In the genomic region with DNA sequence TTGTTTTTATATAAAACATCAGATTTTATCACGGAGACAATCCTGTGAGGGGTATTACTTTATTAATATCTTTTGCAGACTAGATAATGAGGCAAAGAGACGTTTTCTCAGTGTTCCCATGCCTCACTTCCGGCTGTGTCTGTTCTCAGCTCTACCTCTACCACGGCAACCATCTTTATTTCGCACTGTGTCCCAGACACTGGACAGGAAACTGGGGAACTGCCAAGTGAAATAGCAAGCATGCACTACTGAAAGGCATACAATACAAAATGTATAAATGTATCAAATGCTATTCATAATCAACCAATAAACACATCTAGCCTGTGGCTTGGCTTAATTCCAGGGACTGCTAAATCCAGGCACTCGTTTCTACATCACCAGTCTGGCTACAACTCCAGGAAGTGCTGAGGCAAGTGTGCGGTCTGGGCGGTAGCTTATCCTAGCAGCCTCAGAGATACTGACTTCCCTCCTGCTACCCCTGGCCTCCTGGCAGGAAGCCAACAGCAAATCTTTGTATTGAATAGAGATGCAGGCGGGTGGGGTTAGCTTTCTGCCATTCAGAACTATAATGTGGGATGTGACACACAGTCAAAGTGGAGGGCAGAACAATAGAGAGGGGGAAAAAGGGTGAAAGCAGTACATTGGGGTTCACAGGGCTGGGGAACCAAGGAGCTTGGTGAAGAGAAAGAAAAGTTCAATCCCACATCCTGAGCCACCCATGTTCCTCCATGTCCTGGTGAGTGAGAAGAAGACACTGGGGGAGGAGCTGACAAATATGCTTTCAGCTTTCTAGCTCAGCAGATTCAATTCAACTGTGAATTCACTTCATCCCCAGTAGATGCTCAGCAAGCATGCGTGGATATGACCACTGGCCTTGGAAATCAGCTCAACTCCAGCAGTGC, we compare ENCODE assay signal across 8 mouse cellular contexts.
A peak's percentile ranks its signal among the peaks of the same experiment; 100 is the strongest.
DNase-seq lines count a peak whose midpoint lies in the region; ATAC-seq and TF ChIP-seq lines count a peak whose summit lies in the region.

No protein-coding gene starts in this region.

- no peaks in the 10 kb centered on the region for H3K36me3 ChIP-seq in ES-E14 (ENCODE audit: control insufficient read depth, insufficient read depth, low read length, poor library complexity, severe bottlenecking)
- no peaks in the 10 kb centered on the region for H3K36me3 ChIP-seq in hindbrain, embryonic 15.5 days
- H3K36me3 ChIP-seq in midbrain, embryonic 15.5 days (replicated peaks) = no peaks in the 10 kb centered on the region

- intact Hi-C loops in left cerebral cortex, postnatal 25 days (cut with DNase I) = no loop called here

- in situ Hi-C loops in ES-E14 (cut with MboI; ENCODE audit: low sequenced_read_pairs in 2 of 2, unreplicated experiment in 2 of 2) = no loop called here

- H3K4me2 ChIP-seq in hindbrain, embryonic 15.5 days = no peak overlapping the region
- no peak overlapping the region for H3K4me2 ChIP-seq in midbrain, embryonic 15.5 days

- peak; percentile 85 for ATAC-seq in hindbrain, embryonic 15.5 days (ENCODE audit: low FRiP score, low read depth)
- peak; percentile 42; the same call in 1 of the 2 replicates for ATAC-seq in midbrain, embryonic 15.5 days (replicated peaks)

- 33% methylated on average over 10 of the region's 10 CpGs for WGBS in hindbrain, embryonic 15.5 days
- 42% methylated on average over 10 of the region's 10 CpGs for WGBS in midbrain, embryonic 15.5 days

- no peaks in the 10 kb centered on the region for H3K9me3 ChIP-seq in ES-E14 (ENCODE audit: control insufficient read depth, insufficient read depth, low read depth, low read length)
- H3K9me3 ChIP-seq in hindbrain, embryonic 15.5 days = no peaks in the 10 kb centered on the region
- no peaks in the 10 kb centered on the region for H3K9me3 ChIP-seq in midbrain, embryonic 15.5 days

- no peak overlapping the region for H3K4me3 ChIP-seq in ES-E14 (ENCODE audit: insufficient read depth in 1 of 2, low read depth in 1 of 2, low read length in 2 of 2, poor library complexity in 1 of 2, severe bottlenecking in 1 of 2)
- no peak overlapping the region for H3K4me3 ChIP-seq in hindbrain, embryonic 15.5 days
- no peak overlapping the region for H3K4me3 ChIP-seq in midbrain, embryonic 15.5 days

- no peaks in the 10 kb centered on the region for H3K27me3 ChIP-seq in hindbrain, embryonic 15.5 days
- H3K27me3 ChIP-seq in midbrain, embryonic 15.5 days (replicated peaks) = no peaks in the 10 kb centered on the region; the same call in 1 of the 2 replicates

- H3K9ac ChIP-seq in ES-E14 (ENCODE audit: insufficient read depth, low read depth, low read length, poor library complexity, severe bottlenecking) = no peak overlapping the region
- H3K9ac ChIP-seq in hindbrain, embryonic 15.5 days = no peak overlapping the region
- H3K9ac ChIP-seq in midbrain, embryonic 15.5 days = no peak overlapping the region

- peak; percentile 25 for DNase-seq in embryo, embryonic 10 days (ENCODE audit: low spot score)
- DNase-seq in embryo, embryonic 9.5 days (ENCODE audit: extremely low spot score) = no peak
- peak; percentile 3 for DNase-seq in ES-E14 (ENCODE audit: low read depth, low spot score)
- peak; percentile 6 to 7 for DNase-seq in frontal cortex, postnatal 14 days (ENCODE audit: low spot score in 2 of 2)
- peak; percentile 20 to 35 for DNase-seq in left cerebral cortex, postnatal 25 days (ENCODE audit: low spot score in 2 of 2)
- no peak for DNase-seq in T-cell, adult 2 months (ENCODE audit: low spot score)

- no peak overlapping the region for H3K27ac ChIP-seq in ES-E14 (ENCODE audit: insufficient read depth, low read depth, low read length, poor library complexity, severe bottlenecking)
- no peak overlapping the region for H3K27ac ChIP-seq in hindbrain, embryonic 15.5 days (replicated peaks)
- no peak overlapping the region for H3K27ac ChIP-seq in midbrain, embryonic 15.5 days

- H3K4me1 ChIP-seq in ES-E14 (ENCODE audit: control insufficient read depth in 2 of 2, insufficient read depth in 2 of 2, low read length in 2 of 2, poor library complexity in 1 of 2) = no peaks in the 10 kb centered on the region
- H3K4me1 ChIP-seq in hindbrain, embryonic 15.5 days (replicated peaks) = peaks cover 8% of the 10 kb centered on the region; the same call in 1 of the 2 replicates
- no peaks in the 10 kb centered on the region for H3K4me1 ChIP-seq in midbrain, embryonic 15.5 days

TF ChIP-seq in ES-E14, 5 proteins besides CTCF, POLR2A, EP300 and RAD21:
- TF ChIP-seq CHD2 (IDR thresholded peaks at IDR 0.05; ENCODE audit: low read depth, low read length) (no peak), ZNF384 (IDR thresholded peaks at IDR 0.05; ENCODE audit: low read depth, low read length) (no peak), HCFC1 (IDR thresholded peaks at IDR 0.05; ENCODE audit: borderline replicate concordance, insufficient read depth, low read length) (no peak), ZC3H11A (IDR thresholded peaks at IDR 0.05; ENCODE audit: borderline replicate concordance, low read depth, low read length) (no peak), MAFK (IDR thresholded peaks at IDR 0.05; ENCODE audit: insufficient read depth, low read depth, low read length) (no peak)

Comparison
In these comparisons a context has a peak if more than half of its experiments do, and no peak if none do; other contexts are left out.
1. DNase-seq: peak in embryo, embryonic 10 days (single experiment), ES-E14 (single experiment), frontal cortex, postnatal 14 days (2 of 2) and left cerebral cortex, postnatal 25 days (2 of 2); none in embryo, embryonic 9.5 days (single experiment) and T-cell, adult 2 months (single experiment).